Mouse (Mus musculus) liver, embryonic 12.5 days (tissue): Measurements from ENCODE around the gene Jun. TPM values are rescaled to one million over a fixed set of nuclear protein-coding genes. Genes with fewer than 3 reads are reported as not detected.

Source experiments
- polyA plus RNA-seq: library from polyadenylated mRNA; unstranded; fragments of >200 nt; fragmentation: Nextera tagmentation; extraction: Ambion mirVana; gene quantifications from 2 replicates; pipeline ENCODE4 v1.2.1, GENCODE M21; 2016

The Jun gene
- polyA plus RNA-seq, 1 experiment from 2014 or later, result 12.2 TPM

Other genes starting within 250 kb of the Jun start
- not detected in 2 replicates for gene Eqtn, start 123.4 kb downstream of the Jun start, polyA plus RNA-seq
- gene Mysm1, start 73.1 kb downstream of the Jun start, polyA plus RNA-seq, result 14.9 and 16.2 TPM in 2 replicates